Mouse (Mus musculus) limb, embryonic 14.5 days (tissue): Measurements from ENCODE around the gene Pirb. TPM values are rescaled to one million over a fixed set of nuclear protein-coding genes. Genes with fewer than 3 reads are reported as not detected.
A peak's percentile ranks its signal among the peaks of the same experiment; 100 is the strongest.

Experiments
- ATAC-seq: fragments of 200-750 bp; cut with Nextera tagmentation; 2 replicates; pipeline ENCODE4 v1.8.0; 2017; ENCODE audit warnings: low read depth, moderate number of reproducible peaks, moderate TSS enrichment; ENCODE audit not compliant: low FRiP score
- DNase-seq: peaks from one replicate; pipeline ENCODE4 v3.0.0-alpha.2; 2015; ENCODE audit warnings: low spot score
- H3K27ac ChIP-seq: fragments of 300-500 bp; sonication (generic); replicated peaks from 2 replicates; pipeline ENCODE4 v1.5.1; 2014; ENCODE audit warnings: low read depth, mild to moderate bottlenecking, low read length, moderate library complexity, mixed read lengths
- H3K27me3 ChIP-seq: fragments of 300-500 bp; sonication (generic); 2 replicates; pipeline ENCODE4 v1.6.1; 2014; ENCODE audit warnings: low read length, mixed read lengths; ENCODE audit not compliant: control insufficient read depth, insufficient read depth
- H3K36me3 ChIP-seq: fragments of 300-500 bp; sonication (generic); 2 replicates; pipeline ENCODE4 v1.6.1; 2014; ENCODE audit warnings: mild to moderate bottlenecking, low read length, moderate library complexity, mixed read lengths; ENCODE audit not compliant: control insufficient read depth, insufficient read depth
- H3K4me1 ChIP-seq: fragments of 300-500 bp; sonication (generic); 2 replicates; pipeline ENCODE4 v1.6.1; 2014; ENCODE audit warnings: antibody characterized with exemption, low read length, mixed read lengths; ENCODE audit not compliant: control insufficient read depth, insufficient read depth
- H3K4me2 ChIP-seq: fragments of 300-500 bp; sonication (generic); replicated peaks from 2 replicates; pipeline ENCODE4 v1.6.1; 2014; ENCODE audit warnings: low read depth, mild to moderate bottlenecking, low read length, moderate library complexity; ENCODE audit not compliant: severe bottlenecking
- H3K4me3 ChIP-seq: fragments of 300-500 bp; sonication (generic); replicated peaks from 2 replicates; pipeline ENCODE4 v1.5.1; 2014; ENCODE audit warnings: low read length
- H3K9ac ChIP-seq: fragments of 300-500 bp; sonication (generic); 2 replicates; pipeline ENCODE4 v1.6.1; 2014; ENCODE audit warnings: mild to moderate bottlenecking, low read depth, low read length, moderate library complexity; ENCODE audit not compliant: severe bottlenecking
- H3K9me3 ChIP-seq: fragments of 300-500 bp; sonication (generic); 2 replicates; pipeline ENCODE4 v1.6.1; 2016; ENCODE audit warnings: low read length; ENCODE audit not compliant: control insufficient read depth
- POLR2A ChIP-seq: fragments of 200-500 bp; IDR thresholded peaks from 2 replicates; pipeline ENCODE4 v1.8.0; 2012; ENCODE audit warnings: inconsistent platforms, mild to moderate bottlenecking, moderate library complexity, borderline replicate concordance; ENCODE audit not compliant: insufficient read depth, insufficient read length; ENCODE audit errors: extremely low read depth
- WGBS: fragments of 180-500 bp; shearing (Covaris S2); extraction: QIAGEN DNeasy Blood & Tissue Kit; methylation state at CpG from one replicate; pipeline ENCODE4 v1.1.7; 2014; 5-methylcytosine and 5-hydroxymethylcytosine counted together
- polyA plus RNA-seq, 2 experiments: library from polyadenylated mRNA; depleted of rRNA in 1 of 2; stranded (reverse) in 1 of 2; unstranded in 1 of 2; fragments of >200 nt; fragmentation: Nextera tagmentation in 1 of 2; extraction: Ambion mirVana in 1 of 2; gene quantifications; 2 replicates each; pipeline versions ENCODE4 v1.2.1 to v1.2.3; 2012 to 2014

Gene Pirb
- polyA plus RNA-seq, 2 experiments: 1.0 TPM

DNA sequence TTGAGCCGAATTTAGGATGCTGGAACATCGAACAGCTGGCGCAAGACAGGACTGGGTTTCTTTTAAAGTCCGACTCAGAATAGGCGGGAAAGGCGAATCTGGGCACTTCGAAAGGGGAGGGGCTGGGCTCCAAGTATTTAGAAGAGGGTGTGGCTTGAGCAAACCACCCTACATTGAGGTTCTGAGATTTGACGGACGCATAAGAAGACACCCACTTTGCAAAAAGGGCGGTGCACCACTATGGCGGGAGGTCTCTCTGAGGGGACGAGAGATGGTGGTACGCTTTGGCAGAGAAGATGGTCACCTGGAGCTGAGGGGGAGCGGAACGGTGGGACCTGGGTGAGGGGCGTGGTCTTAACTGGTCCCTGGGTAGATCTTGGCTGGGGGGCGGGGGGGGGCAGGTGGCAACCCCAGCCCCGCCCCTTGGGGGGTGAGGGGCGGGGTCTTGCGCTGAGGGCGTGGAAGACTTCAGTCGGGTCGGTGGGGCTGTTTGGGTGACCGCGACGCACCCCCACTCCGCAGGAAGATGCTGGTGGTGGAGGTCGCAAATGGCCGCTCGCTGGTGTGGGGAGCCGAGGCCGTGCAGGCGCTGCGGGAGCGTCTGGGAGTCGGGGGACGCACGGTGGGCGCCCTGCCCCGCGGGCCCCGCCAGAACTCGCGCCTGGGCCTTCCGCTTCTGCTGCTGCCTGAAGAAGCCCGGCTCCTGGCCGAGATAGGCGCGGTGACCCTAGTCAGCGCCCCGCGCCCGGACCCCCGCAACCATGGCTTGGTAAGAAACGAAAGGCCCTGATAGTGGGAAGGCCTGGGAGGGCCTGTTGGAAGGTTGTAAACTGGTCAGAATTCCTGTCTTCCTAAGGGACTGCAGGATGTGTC lies 25.9 kb downstream of the Pirb start:
- H3K27me3 ChIP-seq: no peaks in the 10 kb centered on the region
- H3K27ac ChIP-seq: peak overlapping the region; percentile 94
- peaks cover 13% of the 10 kb centered on the region for H3K4me1 ChIP-seq
- peak overlapping the region; percentile 78 for H3K4me3 ChIP-seq
- ATAC-seq (peak; percentile 67), DNase-seq (peak; percentile 92)
- peak overlapping the region; percentile 89 for H3K9ac ChIP-seq
- WGBS: 2% methylated on average over 38 of the region's 55 CpGs
- H3K36me3 ChIP-seq: peaks cover 40% of the 10 kb centered on the region
- TF ChIP-seq POLR2A: no peak
- H3K9me3 ChIP-seq: no peaks in the 10 kb centered on the region
- peak overlapping the region; percentile 90 for H3K4me2 ChIP-seq

DNA sequence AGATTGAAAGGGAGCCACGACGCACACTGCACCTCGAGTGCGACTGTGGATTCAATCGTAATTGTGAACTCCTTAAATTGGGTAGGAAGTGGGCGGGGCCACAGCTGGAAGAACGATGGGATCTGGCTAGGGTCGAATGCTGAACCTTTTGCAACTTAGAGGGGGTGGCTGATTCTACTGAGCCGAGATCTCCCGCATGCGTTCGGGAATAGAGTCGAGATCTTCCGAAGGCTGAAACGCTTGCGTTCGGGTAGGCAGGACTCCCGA lies 26.4 kb downstream of the Pirb start:
- peak overlapping the region; percentile 94 for H3K27ac ChIP-seq
- peak overlapping the region; percentile 90 for H3K4me2 ChIP-seq
- H3K4me3 ChIP-seq: peak overlapping the region; percentile 78
- ATAC-seq (no peak; the same call in 1 of the 2 replicates), DNase-seq (no peak)
- H3K4me1 ChIP-seq: peaks cover 13% of the 10 kb centered on the region
- TF ChIP-seq POLR2A: peak; percentile 78; the same call in 1 of the 2 replicates
- H3K9me3 ChIP-seq: no peaks in the 10 kb centered on the region
- H3K36me3 ChIP-seq: peaks cover 36% of the 10 kb centered on the region
- H3K27me3 ChIP-seq: no peaks in the 10 kb centered on the region
- H3K9ac ChIP-seq: peak overlapping the region; percentile 89
- under 1% methylated on average over 18 of the region's 18 CpGs for WGBS

DNA sequence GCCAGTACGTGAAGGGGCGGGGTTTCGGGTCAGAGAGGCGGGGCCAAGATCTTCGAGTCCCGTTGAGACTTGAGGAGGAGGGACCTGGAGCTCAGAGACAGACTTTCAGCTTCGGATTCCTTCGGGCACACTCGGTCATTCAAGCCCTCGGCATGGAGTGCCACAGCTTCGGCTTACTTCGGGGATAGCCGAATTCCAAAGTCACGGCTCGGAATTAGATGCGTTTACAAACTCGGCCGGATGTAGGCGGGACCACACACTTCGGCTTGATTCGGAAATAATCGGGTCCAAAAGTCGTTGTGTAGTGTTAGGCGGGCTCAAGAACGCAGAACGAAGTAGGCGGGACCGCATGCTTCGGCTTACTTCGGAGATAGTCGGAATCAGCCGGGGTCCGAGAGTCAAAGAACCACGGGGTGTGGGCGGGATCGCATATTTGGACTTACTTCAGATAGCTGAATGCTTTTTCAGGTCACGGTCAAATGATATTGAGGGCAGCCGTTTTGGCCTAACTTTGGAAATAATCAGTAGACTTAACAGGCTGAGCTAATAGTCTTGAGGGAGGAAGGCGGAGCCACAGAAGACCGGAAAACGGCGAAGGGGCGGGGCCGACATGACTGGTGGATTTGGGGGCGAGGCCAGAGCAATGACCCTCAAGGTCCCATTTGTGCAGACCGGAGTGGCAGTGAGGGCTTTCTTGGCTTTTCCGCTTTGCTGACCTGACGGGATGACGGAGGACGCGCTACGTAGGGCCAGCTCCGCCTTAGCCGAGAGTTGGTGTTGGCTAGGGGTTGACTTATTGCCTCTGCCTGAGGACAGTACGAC lies 27.0 kb downstream of the Pirb start, which contains the start of gene Mboat7:
Gene Mboat7 (minus strand): TSS at position 537 of the 822 bp plus-strand sequence.
- H3K9me3 ChIP-seq: no peaks in the 10 kb centered on the region
- peak within 1 kb of the TSS; percentile 89 for H3K9ac ChIP-seq
- peak within 1 kb of the TSS; percentile 90 for H3K4me2 ChIP-seq
- ATAC-seq (peak; percentile 91), DNase-seq (peak; percentile 98)
- H3K4me1 ChIP-seq: peaks cover 13% of the 10 kb centered on the region
- H3K36me3 ChIP-seq: peaks cover 36% of the 10 kb centered on the region
- H3K27ac ChIP-seq: peak within 1 kb of the TSS; percentile 94
- no peak for TF ChIP-seq POLR2A
- peak within 1 kb of the TSS; percentile 78 for H3K4me3 ChIP-seq
- H3K27me3 ChIP-seq: no peaks in the 10 kb centered on the region
- under 1% methylated on average over 55 of the region's 55 CpGs for WGBS

DNA sequence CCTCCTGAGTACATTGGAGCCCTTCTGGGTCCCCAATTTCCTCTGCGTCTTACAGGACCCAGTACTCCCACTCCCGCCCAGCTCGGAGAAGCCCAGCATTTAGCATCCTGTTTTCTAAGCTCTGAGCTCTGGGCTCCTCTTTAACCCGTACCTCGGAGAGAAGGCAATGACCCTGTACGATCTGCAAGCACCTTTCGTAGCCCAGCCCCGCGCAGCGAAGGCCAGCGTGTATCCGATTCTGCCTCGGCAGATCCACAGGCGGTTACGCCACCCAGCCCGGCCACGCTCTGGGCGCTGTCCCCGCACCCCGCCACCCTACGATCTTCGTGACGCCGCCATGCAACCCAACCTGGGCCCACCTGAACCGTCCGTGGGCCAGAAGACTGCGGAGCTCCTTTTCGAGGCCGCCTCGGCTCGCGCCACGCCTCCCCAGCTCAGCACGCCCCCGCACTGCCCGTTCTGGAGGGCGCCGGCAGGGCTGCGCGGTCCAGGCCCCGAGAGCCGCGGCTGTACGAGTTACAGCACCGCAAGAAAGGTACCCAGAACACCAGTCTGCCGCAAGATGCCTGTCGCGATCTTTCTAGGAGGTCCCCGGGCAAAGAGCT lies 27.7 kb downstream of the Pirb start, which contains the start of gene Tsen34:
Gene Tsen34 (plus strand): TSS at position 482 of the 605 bp plus-strand sequence.
- H3K9me3 ChIP-seq: no peaks in the 10 kb centered on the region
- H3K4me1 ChIP-seq: peaks cover 13% of the 10 kb centered on the region
- H3K4me3 ChIP-seq: peak within 1 kb of the TSS; percentile 78
- ATAC-seq: peak; percentile 41
- H3K4me2 ChIP-seq: peak within 1 kb of the TSS; percentile 90
- H3K27ac ChIP-seq: peak within 1 kb of the TSS; percentile 94
- H3K36me3 ChIP-seq: peaks cover 34% of the 10 kb centered on the region
- peak; percentile 13 for DNase-seq
- no peaks in the 10 kb centered on the region for H3K27me3 ChIP-seq
- TF ChIP-seq POLR2A: 0 out of 2 replicates have a peak, but pooled peaks have one; percentile 4
- 1% methylated on average over 49 of the region's 49 CpGs for WGBS
- peak within 1 kb of the TSS; percentile 89 for H3K9ac ChIP-seq

DNA sequence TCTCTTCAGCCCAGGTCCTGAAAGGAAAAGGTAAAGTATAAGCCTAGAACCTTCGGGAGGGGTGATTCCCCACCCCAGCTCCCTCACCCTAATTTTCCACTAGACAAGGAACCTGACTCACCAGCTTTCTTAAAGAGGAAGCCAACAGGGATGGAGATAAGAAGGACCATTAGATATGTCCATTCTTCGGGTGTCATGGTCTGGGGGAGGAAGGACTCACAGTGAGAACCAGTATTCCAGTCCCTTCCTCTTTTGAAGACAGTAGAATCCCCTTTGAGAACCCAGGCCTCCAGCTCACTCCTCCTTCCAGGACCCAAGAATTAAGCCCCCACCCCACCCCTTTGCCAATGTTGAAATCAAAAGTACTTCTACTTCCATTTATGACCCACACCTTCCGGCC lies 28.3 kb downstream of the Pirb start:
- peak overlapping the region; percentile 89 for H3K9ac ChIP-seq
- H3K36me3 ChIP-seq: peaks cover 34% of the 10 kb centered on the region
- 0 out of 2 replicates have a peak overlapping the region, but pooled peaks have one; percentile 94 for H3K27ac ChIP-seq
- DNase-seq (no peak), ATAC-seq (no peak)
- 35% methylated on average over 3 of the region's 3 CpGs for WGBS
- peak overlapping the region; percentile 78 for H3K4me3 ChIP-seq
- H3K4me2 ChIP-seq: peak overlapping the region; percentile 90
- no peaks in the 10 kb centered on the region for H3K9me3 ChIP-seq
- TF ChIP-seq POLR2A: no peak
- H3K4me1 ChIP-seq: peaks cover 13% of the 10 kb centered on the region
- H3K27me3 ChIP-seq: no peaks in the 10 kb centered on the region
